In the genomic region with DNA sequence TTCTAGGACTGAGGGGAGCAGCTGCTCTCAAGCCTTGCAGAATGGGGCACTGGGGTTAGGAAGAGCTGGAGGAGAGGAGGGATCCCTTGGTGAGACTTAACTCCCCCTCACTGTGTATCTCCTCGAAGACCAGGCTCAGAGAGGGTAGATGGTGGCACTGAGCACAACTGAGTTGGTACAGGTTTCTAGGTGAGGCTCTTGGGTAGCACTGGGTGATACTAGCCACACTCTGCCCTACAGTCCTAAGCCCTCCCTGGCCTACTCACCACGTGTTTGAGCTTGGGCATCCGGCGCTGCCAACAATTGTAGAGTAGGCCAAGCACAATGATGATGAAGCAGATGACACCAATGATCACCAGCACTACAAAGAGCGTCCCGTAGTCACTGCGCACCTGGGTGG, we compare ENCODE assay signal across 8 mouse cellular contexts. TPM values are rescaled to one million over a fixed set of nuclear protein-coding genes. Genes with fewer than 3 reads are reported as not detected.
DNase-seq lines count a peak whose midpoint lies in the region; ATAC-seq and TF ChIP-seq lines count a peak whose summit lies in the region.

No protein-coding gene starts in this region.

- H3K27me3 ChIP-seq in kidney, adult 2 months (replicated peaks; ENCODE audit: control insufficient read depth, insufficient read depth, low read length) = no peaks in the 10 kb centered on the region
- no peaks in the 10 kb centered on the region for H3K27me3 ChIP-seq in embryonic facial prominence, embryonic 11.5 days (ENCODE audit: control insufficient read depth, insufficient read depth, low read length)
- no peaks in the 10 kb centered on the region for H3K27me3 ChIP-seq in hindbrain, embryonic 14.5 days (ENCODE audit: control insufficient read depth, insufficient read depth, low read length)
- H3K27me3 ChIP-seq in midbrain, embryonic 14.5 days (ENCODE audit: control insufficient read depth, insufficient read depth, low read length) = no peaks in the 10 kb centered on the region

- H3K4me2 ChIP-seq in embryonic facial prominence, embryonic 11.5 days (ENCODE audit: low read depth, low read length) = peak overlapping the region; percentile 91
- H3K4me2 ChIP-seq in hindbrain, embryonic 14.5 days (replicated peaks) = peak overlapping the region; percentile 80
- peak overlapping the region; percentile 88 for H3K4me2 ChIP-seq in midbrain, embryonic 14.5 days (ENCODE audit: low read length)

- H3K4me3 ChIP-seq in kidney, adult 2 months (ENCODE audit: insufficient read depth, low read depth, low read length) = peak overlapping the region; percentile 66
- H3K4me3 ChIP-seq in embryonic facial prominence, embryonic 11.5 days (ENCODE audit: low read depth, low read length) = peak overlapping the region; percentile 84
- no peak overlapping the region for H3K4me3 ChIP-seq in hindbrain, embryonic 14.5 days (replicated peaks; ENCODE audit: low read length)
- H3K4me3 ChIP-seq in midbrain, embryonic 14.5 days (replicated peaks; ENCODE audit: low read depth, low read length) = no peak overlapping the region

- no peak for ATAC-seq in embryonic facial prominence, embryonic 11.5 days (replicated peaks; ENCODE audit: insufficient number of reproducible peaks, low FRiP score, low TSS enrichment, low read depth)
- ATAC-seq in hindbrain, embryonic 14.5 days (ENCODE audit: low FRiP score) = no peak
- ATAC-seq in midbrain, embryonic 14.5 days (ENCODE audit: low FRiP score, low TSS enrichment) = no peak

- TF ChIP-seq CTCF in kidney, adult 2 months (conservative IDR thresholded peaks at IDR 0.05; ENCODE audit: insufficient read depth, insufficient read length, low read depth, low read length) = no peak

- no peak overlapping the region for H3K27ac ChIP-seq in kidney, adult 2 months (ENCODE audit: insufficient read depth, low read depth, low read length)
- peak overlapping the region; percentile 71; the same call in 1 of the 2 replicates for H3K27ac ChIP-seq in embryonic facial prominence, embryonic 11.5 days (replicated peaks; ENCODE audit: low read depth, low read length)
- H3K27ac ChIP-seq in hindbrain, embryonic 14.5 days = no peak overlapping the region
- H3K27ac ChIP-seq in midbrain, embryonic 14.5 days (replicated peaks; ENCODE audit: low read depth, low read length) = peak overlapping the region; percentile 84; the same call in 1 of the 2 replicates

- H3K4me1 ChIP-seq in kidney, adult 2 months (ENCODE audit: control insufficient read depth, insufficient read depth, low read length) = peaks cover 11% of the 10 kb centered on the region
- H3K4me1 ChIP-seq in embryonic facial prominence, embryonic 11.5 days (ENCODE audit: control insufficient read depth, insufficient read depth, low read length) = peaks cover 7% of the 10 kb centered on the region; the same call in 1 of the 2 replicates
- H3K4me1 ChIP-seq in hindbrain, embryonic 14.5 days (replicated peaks; ENCODE audit: control insufficient read depth, insufficient read depth, low read length) = peaks cover 11% of the 10 kb centered on the region
- H3K4me1 ChIP-seq in midbrain, embryonic 14.5 days (ENCODE audit: control insufficient read depth, insufficient read depth, low read length) = peaks cover 10% of the 10 kb centered on the region

- WGBS in kidney, adult 2 months = 75% methylated on average over 7 of the region's 7 CpGs
- 73% methylated on average over 7 of the region's 7 CpGs for WGBS in embryonic facial prominence, embryonic 11.5 days
- 72% methylated on average over 7 of the region's 7 CpGs for WGBS in hindbrain, embryonic 14.5 days
- 68% methylated on average over 7 of the region's 7 CpGs for WGBS in midbrain, embryonic 14.5 days

- H3K9ac ChIP-seq in embryonic facial prominence, embryonic 11.5 days (replicated peaks; ENCODE audit: low read length) = peak overlapping the region; percentile 70
- peak overlapping the region; percentile 60; the same call in 1 of the 2 replicates for H3K9ac ChIP-seq in hindbrain, embryonic 14.5 days
- H3K9ac ChIP-seq in midbrain, embryonic 14.5 days (replicated peaks; ENCODE audit: low read length) = no peak overlapping the region

- H3K9me3 ChIP-seq in embryonic facial prominence, embryonic 11.5 days (replicated peaks; ENCODE audit: control insufficient read depth, low read length) = no peaks in the 10 kb centered on the region
- no peaks in the 10 kb centered on the region for H3K9me3 ChIP-seq in hindbrain, embryonic 14.5 days (ENCODE audit: control insufficient read depth, low read length)
- no peaks in the 10 kb centered on the region for H3K9me3 ChIP-seq in midbrain, embryonic 14.5 days (ENCODE audit: control insufficient read depth, low read length)

- no peak for DNase-seq in kidney, adult 2 months
- DNase-seq in kidney, adult 18-20 months = no peak
- DNase-seq in embryonic facial prominence, embryonic 11.5 days (ENCODE audit: low spot score) = no peak
- no peak for DNase-seq in hindbrain, embryonic 14.5 days (ENCODE audit: low spot score)
- peak; percentile 16 for DNase-seq in midbrain, embryonic 14.5 days
- no peak for DNase-seq in B cell, adult 2 months
- DNase-seq in ovary, postnatal 36 days (ENCODE audit: low spot score) = no peak
- no peak for DNase-seq in embryo, embryonic 11 days

- no peaks in the 10 kb centered on the region for H3K36me3 ChIP-seq in kidney, adult 2 months (ENCODE audit: control insufficient read depth, insufficient read depth, low read length)
- H3K36me3 ChIP-seq in embryonic facial prominence, embryonic 11.5 days (replicated peaks; ENCODE audit: control insufficient read depth, insufficient read depth, low read depth, low read length) = no peaks in the 10 kb centered on the region
- H3K36me3 ChIP-seq in hindbrain, embryonic 14.5 days (replicated peaks; ENCODE audit: control insufficient read depth, insufficient read depth) = peaks cover 62% of the 10 kb centered on the region
- peaks cover 64% of the 10 kb centered on the region for H3K36me3 ChIP-seq in midbrain, embryonic 14.5 days (ENCODE audit: control insufficient read depth, insufficient read depth, low read length)

- no peak for TF ChIP-seq POLR2A in kidney, adult 2 months (IDR thresholded peaks at IDR 0.05; ENCODE audit: low read depth, low read length)

RNA-seq across cellular contexts. Expression of a gene that starts 1.5 kb away (rescaled TPM):
- polyA plus RNA-seq in kidney, adult 2 months (2012; rRNA removed) = 52.8 and 67.8 TPM in 2 replicates
- polyA plus RNA-seq in embryonic facial prominence, embryonic 11.5 days (2014; fragmentation: Nextera tagmentation; extraction: Ambion mirVana) = 13.7 and 16.5 TPM in 2 replicates
- 28.1 and 33.8 TPM in 2 replicates for polyA plus RNA-seq in hindbrain, embryonic 14.5 days (2014; fragmentation: Nextera tagmentation; extraction: Ambion mirVana)
- polyA plus RNA-seq in midbrain, embryonic 14.5 days (2014; fragmentation: Nextera tagmentation; extraction: Ambion mirVana) = 30.1 and 41.7 TPM in 2 replicates

RNA-seq across cellular contexts. Expression of a gene that starts 31.6 kb away (rescaled TPM):
- 12.5 and 15.7 TPM in 2 replicates for polyA plus RNA-seq in kidney, adult 2 months (2012; rRNA removed)
- polyA plus RNA-seq in embryonic facial prominence, embryonic 11.5 days (2014; fragmentation: Nextera tagmentation; extraction: Ambion mirVana) = 56.8 and 71.1 TPM in 2 replicates
- 525 and 527 TPM in 2 replicates for polyA plus RNA-seq in hindbrain, embryonic 14.5 days (2014; fragmentation: Nextera tagmentation; extraction: Ambion mirVana)
- polyA plus RNA-seq in midbrain, embryonic 14.5 days (2014; fragmentation: Nextera tagmentation; extraction: Ambion mirVana) = 525 and 630 TPM in 2 replicates

RNA-seq across cellular contexts. Expression of a gene that starts 55.3 kb away (rescaled TPM):
- 8.9 and 10.2 TPM in 2 replicates for polyA plus RNA-seq in kidney, adult 2 months (2012; rRNA removed)
- polyA plus RNA-seq in embryonic facial prominence, embryonic 11.5 days (2014; fragmentation: Nextera tagmentation; extraction: Ambion mirVana) = 202 and 203 TPM in 2 replicates
- 27.0 and 30.2 TPM in 2 replicates for polyA plus RNA-seq in hindbrain, embryonic 14.5 days (2014; fragmentation: Nextera tagmentation; extraction: Ambion mirVana)
- 22.2 and 39.0 TPM in 2 replicates for polyA plus RNA-seq in midbrain, embryonic 14.5 days (2014; fragmentation: Nextera tagmentation; extraction: Ambion mirVana)

RNA-seq across cellular contexts. Expression of a gene that starts 58.8 kb away (rescaled TPM):
- 132 and 156 TPM in 2 replicates for polyA plus RNA-seq in kidney, adult 2 months (2012; rRNA removed)
- 41.0 and 45.0 TPM in 2 replicates for polyA plus RNA-seq in embryonic facial prominence, embryonic 11.5 days (2014; fragmentation: Nextera tagmentation; extraction: Ambion mirVana)
- 45.8 and 48.5 TPM in 2 replicates for polyA plus RNA-seq in hindbrain, embryonic 14.5 days (2014; fragmentation: Nextera tagmentation; extraction: Ambion mirVana)
- 50.0 and 77.0 TPM in 2 replicates for polyA plus RNA-seq in midbrain, embryonic 14.5 days (2014; fragmentation: Nextera tagmentation; extraction: Ambion mirVana)

Comparison
In these comparisons a context has a peak if more than half of its experiments do, and no peak if none do; other contexts are left out.
1. H3K27ac ChIP-seq: peak in embryonic facial prominence, embryonic 11.5 days (single experiment) and midbrain, embryonic 14.5 days (single experiment); none in kidney, adult 2 months (single experiment) and hindbrain, embryonic 14.5 days (single experiment).
2. H3K4me3 ChIP-seq: peak in kidney, adult 2 months (single experiment) and embryonic facial prominence, embryonic 11.5 days (single experiment); none in hindbrain, embryonic 14.5 days (single experiment) and midbrain, embryonic 14.5 days (single experiment).
3. Peak in every context shown above with its lines, with median percentiles within 50 percentile points of each other: H3K4me2 ChIP-seq.